Mouse (Mus musculus) layer of hippocampus, adult 11-12 months (tissue): ENCODE data around the gene Palld.

Experiments used
- DNase-seq: peaks from one replicate; pipeline ENCODE4 v3.0.0; 2022; ENCODE audit warnings: low spot score

Gene Palld

DNA sequence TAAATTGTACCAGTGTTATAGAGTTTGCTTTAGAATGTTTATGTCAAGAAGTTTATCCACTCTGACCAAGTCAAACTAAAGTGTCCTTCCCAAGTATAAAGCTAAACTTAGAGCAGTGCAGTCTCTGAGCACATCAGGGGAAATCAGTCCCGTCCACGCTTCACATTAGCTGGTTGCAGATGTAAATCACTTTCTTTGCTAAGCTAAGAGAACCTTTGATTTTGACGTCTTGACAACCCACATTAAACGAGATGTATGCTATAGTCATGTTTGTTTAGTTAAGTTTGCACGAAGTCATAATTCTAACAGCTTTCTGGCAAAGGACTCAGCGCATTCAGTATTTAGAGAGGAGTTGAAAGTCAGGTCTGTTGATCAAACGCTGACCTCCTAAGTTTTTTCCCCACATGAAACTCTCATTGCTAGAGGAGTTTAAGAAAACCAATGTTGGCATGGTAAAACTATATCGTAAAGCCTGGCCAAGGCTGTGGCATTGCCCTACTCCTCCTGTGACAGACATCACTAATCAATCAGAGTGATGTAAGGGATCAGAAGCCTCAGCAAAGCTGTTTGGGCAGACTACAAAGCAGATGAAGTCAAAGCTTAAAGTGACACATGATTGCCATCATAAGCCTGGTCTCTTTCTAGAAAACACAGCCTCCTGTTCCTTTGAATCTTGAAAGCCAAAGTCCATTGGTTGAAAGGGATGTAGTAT lies 177.0 kb downstream of the Palld start:
- no peak for DNase-seq

DNA sequence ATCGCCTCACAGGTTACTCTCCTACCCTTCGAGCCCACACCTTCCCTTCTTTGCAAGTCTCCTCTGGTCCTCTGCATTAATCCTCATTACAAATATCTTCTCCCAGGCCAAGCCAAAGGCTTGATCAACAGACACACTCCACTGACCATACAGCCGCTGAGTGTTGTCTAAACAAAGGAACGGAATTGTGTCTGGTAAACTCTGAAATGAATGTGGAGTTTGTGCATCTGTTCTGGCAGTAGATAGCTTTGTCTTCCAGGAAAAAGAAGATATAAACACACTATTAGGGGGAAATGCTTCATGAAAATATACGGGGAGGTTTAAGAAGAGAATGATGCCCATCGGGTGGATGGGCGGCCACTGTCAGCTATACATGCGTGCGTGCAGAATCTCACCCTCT lies 180.3 kb downstream of the Palld start:
- DNase-seq: no peak

DNA sequence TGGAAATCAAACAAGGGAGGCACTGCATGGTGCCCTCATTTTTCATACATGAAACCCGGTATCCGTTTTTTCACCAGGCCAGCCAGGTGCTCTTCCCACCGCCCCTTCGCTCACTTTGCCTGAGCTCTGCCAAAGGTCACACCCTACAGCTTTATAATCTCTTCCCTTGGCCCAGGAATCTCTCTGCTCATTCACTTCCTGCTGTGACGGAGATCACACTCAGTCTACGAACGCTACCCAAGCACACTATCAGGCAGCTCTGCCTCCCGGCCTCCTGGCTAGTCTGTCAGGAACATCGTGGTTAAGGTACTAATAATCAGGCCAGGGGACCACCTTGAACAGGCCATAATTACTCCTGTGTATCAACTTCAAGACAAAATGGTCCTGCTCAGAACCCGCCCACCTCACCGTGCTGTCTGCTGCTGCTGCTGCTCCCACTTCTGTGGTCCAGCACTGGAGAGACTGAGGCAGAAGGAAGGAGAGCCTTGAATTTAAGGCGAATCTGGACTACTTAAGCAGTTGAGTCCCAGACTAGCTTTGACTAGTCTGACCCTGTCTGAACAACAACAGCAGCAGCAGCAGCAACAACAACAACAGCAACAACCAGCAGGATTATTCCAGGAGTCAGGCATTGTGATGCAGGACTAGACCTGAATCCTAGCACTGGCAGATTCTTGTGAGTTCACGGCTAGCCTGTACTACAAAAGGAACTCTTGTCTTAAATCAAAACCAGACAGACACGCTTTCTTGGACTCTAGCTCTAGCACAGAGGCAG lies 187.0 kb downstream of the Palld start:
- no peak for DNase-seq

DNA sequence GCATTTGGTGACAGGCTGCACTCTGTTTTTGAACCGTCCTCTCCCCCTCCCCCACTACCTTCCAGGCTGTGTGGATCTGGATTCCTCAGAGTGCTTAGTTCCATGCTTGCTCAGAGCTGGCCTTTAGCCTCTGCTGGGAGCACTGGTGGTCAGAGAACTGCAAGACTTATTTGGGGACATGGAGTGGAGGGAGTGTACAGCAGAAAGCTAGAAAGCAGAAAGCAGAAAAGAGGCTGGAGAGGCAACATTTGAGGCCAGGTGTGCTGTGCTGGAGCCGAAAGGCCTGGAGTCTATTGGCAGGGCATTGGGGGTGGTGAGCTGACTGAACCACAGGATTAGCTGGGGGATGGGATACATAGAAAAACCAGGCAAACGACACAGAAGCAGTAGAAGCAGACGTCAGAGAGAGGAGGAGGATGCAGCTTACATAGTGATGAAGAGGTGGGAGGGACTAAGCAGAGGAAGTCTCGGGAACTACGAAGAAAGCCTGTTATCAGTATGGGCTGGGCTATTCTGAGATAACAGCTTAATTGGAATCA lies 188.1 kb downstream of the Palld start:
- DNase-seq: no peak

DNA sequence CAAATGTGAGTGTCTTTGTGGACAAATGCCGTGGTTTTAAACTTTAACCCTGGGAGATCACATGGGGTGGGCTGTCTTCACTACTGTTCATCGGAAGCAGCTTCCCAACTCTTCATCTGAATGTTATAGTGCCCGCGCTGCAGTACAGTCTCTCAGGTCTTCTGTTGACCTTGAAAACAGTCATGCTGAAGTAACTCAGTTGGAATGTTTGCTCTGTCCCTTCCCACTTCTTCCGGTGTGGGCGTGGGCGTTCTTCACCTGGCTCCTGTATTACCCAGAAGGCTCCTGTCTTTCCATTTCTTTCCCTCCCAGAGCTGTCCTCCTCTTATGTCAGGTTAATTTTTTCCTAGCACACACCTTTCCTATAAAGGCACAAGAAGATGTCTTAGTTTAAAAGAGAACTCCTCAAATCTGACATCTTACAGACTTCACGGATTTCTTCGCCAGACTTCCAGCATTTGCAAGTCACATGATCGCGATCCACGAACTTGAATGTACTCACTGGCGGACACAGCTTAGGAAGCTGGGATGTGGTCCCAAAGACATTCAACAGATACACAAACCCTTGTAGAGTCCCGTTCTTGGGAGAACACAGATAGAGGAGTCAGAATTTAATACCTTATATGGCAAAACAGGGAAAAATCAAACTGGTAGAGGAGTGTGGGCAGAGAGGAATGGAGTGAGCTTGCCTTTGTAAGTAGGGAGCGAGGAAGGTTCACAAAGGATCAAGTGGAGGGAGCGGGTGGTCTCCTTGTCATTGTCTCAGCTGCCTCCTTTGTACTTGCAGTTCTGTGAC lies 189.1 kb downstream of the Palld start:
- no peak for DNase-seq

DNA sequence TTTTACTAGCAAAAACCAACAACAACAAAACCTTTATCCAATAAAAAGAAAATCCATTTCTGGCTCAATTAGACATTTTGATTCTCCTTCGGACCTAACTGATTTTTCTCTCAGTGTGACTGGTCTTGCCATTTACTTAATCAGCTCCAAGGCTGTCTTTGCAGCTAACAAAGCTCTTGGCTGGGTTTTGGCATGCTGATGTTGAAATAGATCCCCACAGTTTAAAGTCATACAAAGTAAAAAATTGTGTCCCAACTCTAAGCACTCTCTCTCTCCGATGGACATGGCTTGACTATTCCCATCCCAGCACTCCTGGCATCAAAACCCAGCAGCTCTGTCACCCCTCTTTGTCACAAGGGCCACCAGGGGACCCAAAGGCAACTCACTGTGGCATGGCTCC lies 190.1 kb downstream of the Palld start:
- DNase-seq: no peak

DNA sequence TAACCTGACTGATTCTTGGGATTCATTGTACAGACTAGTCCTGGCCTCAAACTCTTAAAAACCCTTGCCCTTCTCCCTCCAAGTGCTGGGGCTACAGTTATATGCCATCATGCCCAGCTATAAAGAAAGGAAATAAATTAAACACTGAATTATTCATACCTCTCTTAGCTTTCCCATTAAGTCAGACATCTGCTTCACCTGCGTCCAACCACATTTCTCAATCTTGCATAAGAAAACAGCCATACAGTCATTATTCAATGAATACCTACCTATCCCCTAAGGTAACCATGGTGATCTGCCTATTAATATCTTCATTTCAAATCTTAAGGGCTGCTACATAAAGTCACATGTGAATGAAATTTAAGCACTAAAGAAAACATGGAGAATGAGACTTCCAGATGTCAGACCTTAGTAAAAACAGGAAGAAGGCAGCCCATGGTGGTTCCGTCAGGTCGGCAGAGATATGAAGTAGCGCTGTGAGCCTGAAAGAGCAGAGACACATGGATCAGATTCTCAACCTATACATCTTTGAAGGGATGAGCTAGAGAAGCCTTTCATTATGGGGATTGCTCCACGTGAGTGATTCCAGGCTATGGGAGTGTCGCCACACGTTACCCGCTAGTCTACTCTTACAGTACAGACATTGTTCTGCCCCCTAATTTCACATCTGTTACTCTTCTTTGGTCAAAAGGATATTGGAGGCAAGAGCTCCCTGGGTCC lies 193.7 kb downstream of the Palld start:
- no peak for DNase-seq

DNA sequence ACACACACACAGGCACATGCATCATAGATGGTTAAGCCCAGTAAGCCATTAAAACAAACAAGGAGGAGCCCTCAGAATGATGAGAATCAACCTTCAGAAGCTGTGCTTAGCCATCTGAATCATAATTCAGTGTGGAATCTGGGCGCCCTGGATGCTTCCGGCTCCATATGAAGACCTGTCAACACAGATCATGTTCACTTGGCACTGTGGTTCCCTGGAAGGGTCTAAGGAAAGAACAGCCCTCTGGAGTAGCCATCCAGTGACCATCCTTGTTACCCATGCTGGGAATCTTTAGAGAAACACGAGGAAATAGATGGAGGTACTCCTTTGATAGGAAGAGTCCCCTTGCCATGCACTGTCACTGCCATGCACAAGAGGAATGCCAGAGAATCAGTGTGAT lies 197.0 kb downstream of the Palld start:
- DNase-seq: no peak

DNA sequence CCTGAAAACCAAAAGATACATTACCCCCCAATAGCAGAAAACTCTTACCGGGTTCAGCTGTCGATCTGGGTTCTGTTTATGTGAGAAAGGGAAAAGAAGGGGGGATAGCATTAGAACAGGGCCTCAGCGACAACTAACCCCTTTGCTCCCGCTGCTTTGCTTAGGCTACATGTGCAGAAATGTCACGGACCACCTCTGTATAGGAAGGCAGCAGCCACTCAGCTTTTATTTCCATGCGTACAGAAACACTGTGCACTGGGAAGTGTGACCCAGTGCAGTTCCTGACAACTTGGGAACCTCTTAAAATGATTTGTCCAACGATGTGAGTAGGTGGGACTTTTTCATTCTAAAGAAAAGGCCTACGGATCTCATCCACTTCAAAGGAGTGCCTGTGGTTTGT lies 200.4 kb downstream of the Palld start:
- no peak for DNase-seq

DNA sequence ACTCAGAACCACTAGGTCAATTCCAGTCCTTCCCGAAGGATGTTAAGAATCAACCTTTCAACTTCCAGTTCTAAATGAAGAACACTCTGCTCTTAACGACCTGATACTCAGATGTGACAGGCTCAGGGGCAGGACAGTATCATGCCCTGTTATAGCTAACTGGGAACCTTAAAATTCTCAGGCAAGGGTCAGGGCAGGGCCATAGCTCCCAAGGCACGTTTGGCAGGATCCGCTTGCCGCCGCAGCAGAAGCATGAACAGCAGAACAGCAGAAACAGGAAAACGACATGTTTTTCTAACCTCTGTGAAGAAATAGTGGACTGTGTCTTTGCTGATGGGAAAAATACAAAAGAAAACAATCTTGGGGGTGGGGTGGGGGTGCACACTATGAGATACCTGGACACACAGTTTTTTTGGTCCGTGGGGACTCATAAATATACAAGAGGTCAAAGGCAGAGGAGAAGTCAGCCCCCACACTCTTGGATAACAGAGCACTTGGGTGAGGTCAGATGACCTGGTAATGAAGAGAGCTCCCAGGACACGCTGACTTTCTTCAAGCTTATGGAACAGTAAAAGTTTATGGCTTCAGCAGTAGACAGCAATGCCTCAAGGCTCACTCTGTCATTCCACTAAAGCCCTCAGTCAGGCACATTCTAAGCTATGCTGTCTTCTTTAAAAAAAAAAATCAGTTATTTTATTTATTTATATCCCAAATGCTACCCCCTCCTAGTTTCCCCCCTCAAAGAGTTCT lies 201.4 kb downstream of the Palld start:
- DNase-seq: no peak

DNA sequence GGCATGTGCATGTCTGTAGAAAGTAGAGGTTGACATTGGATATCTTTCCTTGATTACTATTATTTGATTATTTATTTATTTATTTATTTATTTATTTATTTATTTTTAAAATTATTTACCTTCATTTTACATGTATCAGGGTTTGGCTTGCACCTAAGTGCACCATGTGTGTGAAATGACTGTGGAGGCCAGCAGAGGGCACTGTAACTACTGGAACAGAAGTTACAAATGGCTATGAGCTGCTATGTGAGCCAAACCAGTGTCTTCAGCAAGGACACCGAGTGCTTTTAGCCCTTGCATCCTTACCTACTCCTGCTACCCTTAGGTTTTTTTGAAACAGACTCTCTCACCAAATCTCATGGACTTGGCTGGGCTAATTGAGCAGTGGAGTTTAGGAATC lies 202.2 kb downstream of the Palld start:
- no peak for DNase-seq

DNA sequence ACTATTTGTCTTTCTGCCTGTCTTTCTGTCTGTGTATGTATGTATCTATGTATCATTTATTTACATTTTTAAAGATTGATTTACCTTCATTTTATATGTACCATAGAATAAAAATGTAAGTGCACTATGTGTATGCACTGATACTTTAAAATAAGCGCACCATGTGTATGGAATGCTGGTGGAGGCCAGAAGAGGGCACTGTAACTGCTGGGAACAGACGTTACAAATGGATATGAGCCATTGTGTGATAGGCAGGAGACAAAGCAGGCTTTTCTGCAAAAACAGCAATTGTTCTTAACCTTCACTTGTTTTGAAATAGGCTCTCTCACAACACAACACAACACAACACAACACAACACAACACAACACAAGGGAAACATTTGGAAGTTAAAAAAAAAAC lies 203.5 kb downstream of the Palld start:
- DNase-seq: no peak

DNA sequence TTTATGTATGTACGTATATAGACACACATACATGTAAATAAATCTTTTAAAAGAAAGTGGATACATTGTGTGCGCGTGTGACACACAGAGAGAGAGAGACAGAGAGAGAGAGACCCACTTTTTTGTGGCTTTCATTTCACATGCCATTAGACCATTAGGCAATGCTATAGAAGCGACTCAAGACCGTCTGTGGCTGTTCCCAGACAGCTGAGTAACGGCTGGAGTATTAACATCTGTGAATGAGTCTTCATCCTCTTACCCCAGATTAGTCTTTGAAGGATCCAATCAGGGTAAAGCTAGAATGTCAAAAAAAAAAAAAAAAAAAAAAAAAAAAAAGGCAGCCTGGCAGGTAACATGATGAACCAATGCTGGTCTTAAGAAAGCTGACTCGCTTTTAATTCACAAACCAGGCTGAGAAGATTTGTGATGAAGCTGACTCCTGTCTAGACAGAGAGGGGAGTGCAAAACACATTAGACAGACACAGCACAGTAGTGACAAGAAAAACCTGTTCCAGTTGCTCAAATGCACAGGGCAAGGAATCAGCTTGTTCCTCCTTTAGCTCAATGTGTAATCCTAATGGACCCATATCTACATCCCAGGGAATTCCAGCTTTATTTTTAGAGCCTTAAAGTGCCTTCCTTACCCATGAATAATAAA lies 204.6 kb downstream of the Palld start:
- no peak for DNase-seq

DNA sequence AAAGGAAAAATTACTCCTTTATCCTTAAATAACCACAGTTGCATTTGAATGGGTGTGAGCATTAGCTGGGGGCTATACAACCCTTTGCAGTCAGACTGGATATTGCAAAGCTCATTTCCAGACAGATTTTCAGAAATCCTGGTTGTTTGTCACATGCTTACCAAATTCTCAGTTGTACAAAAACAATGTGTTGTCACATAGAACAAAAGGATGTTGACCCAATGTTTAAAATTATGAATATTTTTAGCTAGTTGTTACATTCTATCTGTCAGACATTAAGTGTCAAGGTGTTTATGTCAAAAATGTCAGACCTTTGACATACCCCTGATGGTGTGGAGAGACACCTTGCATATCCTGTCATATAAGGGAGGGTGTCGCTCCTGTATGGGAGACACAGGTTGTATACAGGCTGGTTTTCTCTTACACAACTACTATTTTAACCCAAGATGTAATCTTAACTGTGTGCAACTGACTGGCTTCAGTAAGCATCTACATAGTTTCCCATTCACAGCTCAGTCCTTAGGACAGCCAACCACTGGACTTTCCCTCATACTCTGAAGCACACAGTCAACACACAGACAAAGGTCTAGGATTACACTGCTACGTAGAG lies 205.5 kb downstream of the Palld start:
- no peak for DNase-seq

DNA sequence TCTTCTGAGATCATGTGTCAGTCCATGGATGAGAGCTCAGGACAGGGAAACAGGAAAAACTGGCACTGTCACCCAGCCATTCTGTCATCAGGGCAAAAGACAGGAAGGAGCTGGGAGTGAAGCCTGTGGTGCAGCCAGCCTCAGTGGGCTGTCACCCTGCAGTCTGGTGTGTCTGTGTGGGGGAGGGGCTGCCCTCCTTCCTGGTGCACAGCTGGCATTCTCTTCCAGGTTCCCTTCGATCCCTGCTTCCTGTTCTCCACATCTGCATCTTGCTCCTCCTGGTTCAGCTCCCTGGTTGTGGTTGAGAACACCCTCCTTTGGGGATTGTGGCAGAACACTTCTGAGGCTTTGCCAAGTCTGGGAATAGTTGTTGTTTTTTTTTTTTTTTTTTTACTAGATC lies 207.1 kb downstream of the Palld start:
- no peak for DNase-seq

DNA sequence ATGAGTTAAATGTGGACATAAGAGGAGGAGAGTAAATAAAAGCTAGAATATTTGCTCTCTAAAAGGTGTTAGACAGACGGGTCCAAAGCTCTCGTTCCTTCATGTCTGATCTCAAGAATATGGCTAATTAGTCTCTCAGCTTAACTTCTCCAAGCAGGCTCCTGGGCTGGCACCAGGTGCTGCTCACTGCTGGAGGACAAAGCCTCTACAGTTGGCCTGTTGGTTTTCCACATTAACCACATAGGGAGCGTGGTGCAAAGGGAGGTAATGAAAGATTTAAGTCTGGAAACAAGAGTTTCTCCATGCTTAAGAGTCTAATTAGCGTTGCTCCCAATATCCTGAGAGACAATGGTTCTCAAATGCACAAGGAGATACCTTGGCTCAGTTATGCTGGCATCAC lies 209.6 kb downstream of the Palld start:
- DNase-seq: no peak

DNA sequence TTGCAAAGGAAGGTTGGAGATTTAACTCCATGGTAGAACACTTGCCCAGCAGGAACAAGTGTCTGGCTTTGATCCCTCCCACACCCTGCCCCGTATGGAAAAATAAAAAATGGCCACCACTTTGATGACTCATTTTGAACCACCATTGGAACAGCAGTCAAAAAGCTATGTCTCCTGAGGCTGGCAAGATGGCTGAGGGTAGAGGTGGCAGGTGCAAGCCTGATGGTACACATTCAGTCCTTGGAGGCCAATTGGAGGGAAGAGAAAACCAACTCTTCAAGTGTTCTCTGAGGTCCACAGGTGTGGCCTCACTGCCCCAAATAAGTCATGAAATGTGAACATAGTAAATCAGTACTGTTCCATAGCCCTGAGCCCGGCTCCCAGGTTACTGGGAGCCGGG lies 210.4 kb downstream of the Palld start:
- no peak for DNase-seq

DNA sequence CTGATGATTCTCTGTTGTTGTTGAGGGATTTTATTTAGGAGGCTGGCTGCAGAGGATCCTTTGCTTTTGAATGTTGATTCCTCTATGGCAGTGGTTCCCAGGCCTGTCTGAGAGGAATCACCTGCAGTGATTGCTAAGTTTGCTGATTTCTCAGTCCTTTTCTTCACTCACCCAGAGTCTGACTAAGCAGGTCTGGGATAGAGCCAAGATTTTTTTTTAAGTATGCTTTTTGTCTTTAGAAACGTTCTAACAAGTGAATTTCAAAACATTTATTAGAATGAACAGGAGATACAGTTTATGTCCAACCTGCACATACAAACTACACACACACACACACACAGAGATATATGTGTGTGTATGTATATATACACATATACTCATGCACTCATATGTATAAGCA lies 211.1 kb downstream of the Palld start:
- DNase-seq: no peak

DNA sequence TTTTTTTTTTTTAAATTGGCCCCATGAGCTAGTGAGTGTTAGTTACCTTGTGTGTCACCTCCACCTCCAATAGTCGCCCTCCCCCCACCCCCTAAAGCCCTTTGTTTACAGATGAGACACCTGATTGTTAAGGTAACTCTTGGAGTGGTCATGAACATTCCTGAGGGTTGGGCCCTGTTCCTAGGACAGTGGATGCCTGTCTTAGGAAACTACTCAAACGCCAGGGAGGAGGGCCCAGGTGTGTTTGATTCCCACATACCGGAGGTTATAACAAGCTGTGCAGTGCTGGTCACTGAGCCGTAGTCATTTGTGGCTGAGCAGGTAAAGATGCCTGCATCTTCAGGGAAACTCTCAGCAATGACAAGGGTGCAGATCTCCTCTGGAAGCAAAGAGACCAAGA lies 215.4 kb downstream of the Palld start:
- no peak for DNase-seq

DNA sequence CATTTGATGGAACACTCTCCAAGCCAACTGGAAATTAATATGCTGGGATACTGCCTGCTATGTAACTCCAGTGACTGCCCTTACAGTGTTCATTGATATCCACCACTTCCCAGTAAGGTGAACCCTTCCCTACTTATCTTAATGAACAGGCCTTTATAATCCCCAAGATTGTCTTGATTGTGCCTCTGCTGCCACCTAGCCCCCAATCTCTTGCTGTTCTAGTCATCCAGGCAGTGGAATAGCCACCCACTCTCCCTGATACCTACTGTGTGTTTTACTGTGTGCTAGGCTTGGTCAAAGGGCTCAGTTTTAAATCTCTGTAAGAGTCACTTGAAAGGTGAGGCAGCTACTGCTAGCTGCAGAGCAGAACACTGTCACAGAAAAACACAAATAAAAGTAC lies 216.2 kb downstream of the Palld start:
- peak; percentile 9 for DNase-seq
